Mouse (Mus musculus) kidney, embryonic 14.5 days (tissue): Measurements from ENCODE around the gene Tnip2. TPM values are rescaled to one million over a fixed set of nuclear protein-coding genes. Genes with fewer than 3 reads are reported as not detected.

Experiments
- ATAC-seq: fragments of 200-750 bp; cut with Nextera tagmentation; 2 replicates; pipeline ENCODE4 v1.8.0; 2017; ENCODE audit warnings: moderate number of reproducible peaks, mild to moderate bottlenecking, moderate TSS enrichment, moderate library complexity; ENCODE audit not compliant: low FRiP score, low TSS enrichment
- H3K27ac ChIP-seq: fragments of 300-500 bp; sonication (generic); 2 replicates; pipeline ENCODE4 v1.5.1; 2014; ENCODE audit warnings: low read depth, mild to moderate bottlenecking, low read length, moderate library complexity, mixed read lengths
- H3K27me3 ChIP-seq: fragments of 300-500 bp; sonication (generic); 2 replicates; pipeline ENCODE4 v1.6.1; 2014; ENCODE audit warnings: mild to moderate bottlenecking, low read length; ENCODE audit not compliant: control insufficient read depth, insufficient read depth
- H3K36me3 ChIP-seq: fragments of 300-500 bp; sonication (generic); 2 replicates; pipeline ENCODE4 v1.6.1; 2014; ENCODE audit warnings: low read length, mixed read lengths; ENCODE audit not compliant: control insufficient read depth, insufficient read depth
- H3K4me1 ChIP-seq: fragments of 300-500 bp; sonication (generic); 2 replicates; pipeline ENCODE4 v1.6.1; 2014; ENCODE audit warnings: low read length, mixed read lengths; ENCODE audit not compliant: control insufficient read depth, insufficient read depth
- H3K4me2 ChIP-seq: fragments of 300-500 bp; sonication (generic); replicated peaks from 2 replicates; pipeline ENCODE4 v1.6.1; 2014; ENCODE audit warnings: low read depth, mild to moderate bottlenecking, low read length
- H3K4me3 ChIP-seq: fragments of 300-500 bp; sonication (generic); 2 replicates; pipeline ENCODE4 v1.5.1; 2014; ENCODE audit warnings: mild to moderate bottlenecking, low read length
- H3K9ac ChIP-seq: fragments of 300-500 bp; sonication (generic); 2 replicates; pipeline ENCODE4 v1.6.1; 2014; ENCODE audit warnings: low read depth, mild to moderate bottlenecking, low read length, moderate library complexity
- H3K9me3 ChIP-seq: fragments of 300-500 bp; sonication (generic); 2 replicates; pipeline ENCODE4 v1.6.1; 2016; ENCODE audit warnings: low read length; ENCODE audit not compliant: control insufficient read depth
- WGBS: fragments of 180-500 bp; shearing (Covaris S2); extraction: QIAGEN DNeasy Blood & Tissue Kit; methylation state at CpG from one replicate; pipeline ENCODE4 v1.1.7; 2014; 5-methylcytosine and 5-hydroxymethylcytosine counted together
- polyA plus RNA-seq: library from polyadenylated mRNA; unstranded; fragments of >200 nt; fragmentation: Nextera tagmentation; extraction: Ambion mirVana; gene quantifications from 2 replicates; pipeline ENCODE4 v1.2.1, GENCODE M21; 2014

Gene Tnip2
- polyA plus RNA-seq, 1 experiment from 2014 or later = 16.1 TPM

DNA sequence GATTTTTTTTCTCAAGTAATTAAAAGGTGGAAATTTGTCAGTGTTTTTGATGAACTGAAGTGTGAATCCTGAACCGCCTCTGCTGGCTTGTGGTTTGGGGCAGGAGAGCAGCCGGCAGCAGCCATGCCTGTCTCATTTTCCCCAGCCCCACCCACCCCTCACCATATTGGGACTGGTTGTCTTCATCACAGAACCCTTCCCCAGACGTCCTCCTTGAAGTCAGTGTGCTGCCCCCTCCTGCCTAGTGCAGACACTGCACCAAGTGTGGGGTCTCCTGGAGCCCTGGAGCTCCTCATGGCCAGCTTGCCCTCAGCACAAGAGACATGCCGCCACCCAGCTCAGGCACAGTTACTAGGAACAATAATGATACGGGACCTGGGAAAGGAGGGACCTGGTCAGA is 24.7 kb upstream of the Tnip2 start:
- H3K4me1 ChIP-seq = no peaks in the 10 kb centered on the region
- H3K36me3 ChIP-seq = no peaks in the 10 kb centered on the region
- 30% methylated on average over 5 of the region's 5 CpGs for WGBS
- no peak overlapping the region for H3K4me3 ChIP-seq
- no peak overlapping the region for H3K4me2 ChIP-seq
- H3K9me3 ChIP-seq = no peaks in the 10 kb centered on the region
- ATAC-seq = no peak
- H3K9ac ChIP-seq = no peak overlapping the region
- no peaks in the 10 kb centered on the region for H3K27me3 ChIP-seq
- H3K27ac ChIP-seq = no peak overlapping the region

GRCm38 (mm10) chr5:34538079-34538478 is 24.3 kb upstream of the Tnip2 start:
- WGBS = 70% methylated on average over 7 of the region's 7 CpGs
- H3K27me3 ChIP-seq = no peaks in the 10 kb centered on the region
- no peak overlapping the region for H3K4me3 ChIP-seq
- H3K9ac ChIP-seq = no peak overlapping the region
- H3K36me3 ChIP-seq = no peaks in the 10 kb centered on the region
- no peak overlapping the region for H3K27ac ChIP-seq
- H3K4me1 ChIP-seq = no peaks in the 10 kb centered on the region
- ATAC-seq = no peak
- H3K9me3 ChIP-seq = no peaks in the 10 kb centered on the region
- no peak overlapping the region for H3K4me2 ChIP-seq

DNA sequence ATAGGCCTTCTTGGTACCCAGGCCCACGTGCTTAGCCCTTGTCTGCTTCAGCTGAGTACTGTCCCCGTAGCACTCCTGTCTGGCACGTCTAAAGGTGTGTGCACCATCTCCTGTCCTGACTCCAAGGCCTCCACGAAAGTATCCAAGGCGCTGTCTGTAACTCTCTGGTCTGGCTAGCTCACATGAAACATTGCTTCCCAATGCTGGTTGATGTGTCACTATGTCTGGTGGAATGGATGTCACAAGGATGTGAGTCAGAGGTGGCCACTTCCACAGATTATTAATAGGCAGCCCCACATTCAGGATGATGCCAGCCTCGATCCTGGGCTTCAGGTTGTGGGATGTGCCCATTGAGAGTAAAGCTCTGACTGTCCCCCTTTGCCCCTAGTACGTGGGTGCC is 22.0 kb upstream of the Tnip2 start:
- H3K4me3 ChIP-seq = no peak overlapping the region
- no peaks in the 10 kb centered on the region for H3K27me3 ChIP-seq
- no peaks in the 10 kb centered on the region for H3K4me1 ChIP-seq
- no peak overlapping the region for H3K27ac ChIP-seq
- H3K9ac ChIP-seq = no peak overlapping the region
- no peaks in the 10 kb centered on the region for H3K9me3 ChIP-seq
- no peak overlapping the region for H3K4me2 ChIP-seq
- no peaks in the 10 kb centered on the region for H3K36me3 ChIP-seq
- ATAC-seq = no peak
- 87% methylated on average over 7 of the region's 7 CpGs for WGBS

GRCm38 (mm10) chr5:34534776-34535581 is 21.2 kb upstream of the Tnip2 start:
- WGBS = 80% methylated on average over 5 of the region's 5 CpGs
- no peak overlapping the region for H3K4me3 ChIP-seq
- H3K4me2 ChIP-seq = no peak overlapping the region
- no peak overlapping the region for H3K27ac ChIP-seq
- no peak for ATAC-seq
- no peaks in the 10 kb centered on the region for H3K27me3 ChIP-seq
- H3K9ac ChIP-seq = no peak overlapping the region
- H3K4me1 ChIP-seq = no peaks in the 10 kb centered on the region
- H3K9me3 ChIP-seq = no peaks in the 10 kb centered on the region
- H3K36me3 ChIP-seq = no peaks in the 10 kb centered on the region

DNA sequence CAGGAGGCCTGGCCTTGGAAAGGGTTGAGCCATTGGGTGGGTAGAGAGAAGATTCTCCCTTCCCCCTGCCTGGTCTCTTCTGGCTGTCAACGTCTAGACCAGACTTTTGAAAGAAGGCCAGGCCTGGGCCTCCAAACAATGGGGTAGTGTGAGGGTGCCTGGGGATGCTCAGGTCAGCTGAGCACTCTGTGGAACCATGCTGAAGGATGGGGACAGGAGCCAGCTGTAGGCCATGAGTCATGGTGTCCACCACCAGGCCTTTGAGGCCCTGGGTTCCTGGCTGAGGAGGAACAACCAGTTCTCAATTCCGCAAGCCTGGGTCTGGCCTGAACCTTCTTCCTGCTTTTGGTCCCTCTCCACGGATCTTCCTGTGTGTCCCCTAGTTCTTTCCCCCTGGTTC is 20.0 kb upstream of the Tnip2 start:
- no peak overlapping the region for H3K9ac ChIP-seq
- H3K27ac ChIP-seq = no peak overlapping the region
- H3K9me3 ChIP-seq = no peaks in the 10 kb centered on the region
- no peak overlapping the region for H3K4me2 ChIP-seq
- H3K36me3 ChIP-seq = no peaks in the 10 kb centered on the region
- H3K4me3 ChIP-seq = no peak overlapping the region
- ATAC-seq = no peak
- H3K4me1 ChIP-seq = no peaks in the 10 kb centered on the region
- no peaks in the 10 kb centered on the region for H3K27me3 ChIP-seq
- WGBS = 83% methylated on average over 3 of the region's 3 CpGs

- Histone ChIP-seq H3K4me1 (no peaks in the 10 kb centered on the region), H3K4me3 (no peak overlapping the region), H3K36me3 (no peaks in the 10 kb centered on the region), H3K9me3 (no peaks in the 10 kb centered on the region), H3K27me3 (no peaks in the 10 kb centered on the region), H3K4me2 (no peak overlapping the region), H3K9ac (no peak overlapping the region), H3K27ac (no peak overlapping the region)
- no peak for ATAC-seq
- WGBS = 69% methylated on average over 5 of the region's 5 CpGs
These were observed 19.3 kb upstream of the Tnip2 start for GRCm38 (mm10) chr5:34533066-34533465.

DNA sequence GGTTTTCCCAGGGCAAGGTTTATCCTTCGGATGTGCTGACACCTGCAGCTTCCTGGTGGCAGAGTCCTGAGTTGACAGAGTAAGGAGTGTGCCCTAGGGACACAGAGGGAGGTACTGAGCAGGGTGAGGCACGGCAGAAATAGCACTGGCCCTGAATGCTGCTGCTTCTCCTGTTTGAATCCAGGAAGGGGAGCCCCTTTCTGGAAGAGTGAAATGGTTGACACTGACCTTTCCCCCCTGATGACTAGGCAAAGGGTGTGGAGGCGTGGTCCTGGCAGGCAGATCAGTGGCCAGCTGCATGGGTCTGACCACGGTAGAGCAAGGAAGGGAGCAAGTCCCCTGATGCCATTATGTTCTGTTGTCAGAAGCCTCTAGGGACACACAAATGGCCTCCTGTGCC is 16.9 kb upstream of the Tnip2 start:
- Histone ChIP-seq H3K4me1 (peaks cover 4% of the 10 kb centered on the region; the same call in 1 of the 2 replicates), H3K27ac (no peak overlapping the region), H3K9me3 (no peaks in the 10 kb centered on the region), H3K9ac (no peak overlapping the region), H3K36me3 (no peaks in the 10 kb centered on the region), H3K4me2 (no peak overlapping the region), H3K4me3 (no peak overlapping the region), H3K27me3 (no peaks in the 10 kb centered on the region)
- 42% methylated on average over 4 of the region's 4 CpGs for WGBS
- no peak for ATAC-seq

DNA sequence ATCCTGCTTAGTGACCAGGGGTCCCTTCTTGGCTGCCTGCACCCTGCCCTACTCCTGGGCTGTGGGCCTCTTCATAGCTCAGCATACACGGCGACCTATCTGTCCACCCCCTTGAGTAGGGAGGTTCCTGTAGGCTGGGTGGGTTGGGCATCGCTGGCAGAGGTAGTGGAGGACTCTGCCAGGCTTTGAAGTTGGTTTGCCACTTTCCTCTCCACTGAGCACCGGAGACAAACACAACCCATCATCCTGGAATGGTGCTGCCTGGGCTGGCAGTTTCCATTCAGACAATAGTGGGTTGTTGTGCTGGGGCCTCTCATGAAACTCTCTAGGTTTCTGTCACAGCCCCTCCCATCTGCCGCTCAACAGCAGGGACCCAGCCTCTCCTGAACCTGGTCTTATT is 16.3 kb upstream of the Tnip2 start:
- Histone ChIP-seq H3K9ac (no peak overlapping the region), H3K9me3 (no peaks in the 10 kb centered on the region), H3K36me3 (no peaks in the 10 kb centered on the region), H3K4me1 (peaks cover 4% of the 10 kb centered on the region; the same call in 1 of the 2 replicates), H3K4me3 (no peak overlapping the region), H3K4me2 (no peak overlapping the region), H3K27me3 (no peaks in the 10 kb centered on the region), H3K27ac (no peak overlapping the region)
- ATAC-seq = no peak
- WGBS = 71% methylated on average over 5 of the region's 5 CpGs

- Histone ChIP-seq H3K9me3 (no peaks in the 10 kb centered on the region), H3K4me3 (no peak overlapping the region), H3K4me2 (no peak overlapping the region), H3K36me3 (no peaks in the 10 kb centered on the region), H3K27ac (no peak overlapping the region), H3K27me3 (no peaks in the 10 kb centered on the region), H3K9ac (no peak overlapping the region), H3K4me1 (peaks cover 4% of the 10 kb centered on the region; the same call in 1 of the 2 replicates)
- 82% methylated on average over 5 of the region's 5 CpGs for WGBS
- no peak for ATAC-seq
These were observed 14.9 kb upstream of the Tnip2 start for GRCm38 (mm10) chr5:34528724-34529123.
